Mouse (Mus musculus) ZHBTc4 (cell line): ENCODE measurements around the gene Zfhx3.

Experiments
- DNase-seq: peaks from one replicate; pipeline ENCODE4 v3.0.0-alpha.2; 2011; ENCODE audit warnings: low read depth, low spot score

Zfhx3 gene

GRCm38 (mm10) chr8:108017727-108018126, 75.3 kb downstream of the Zfhx3 start:
- no peak for DNase-seq

GRCm38 (mm10) chr8:108019651-108020050, 77.2 kb downstream of the Zfhx3 start:
- DNase-seq = no peak

- DNase-seq = peak; percentile 12
These were observed 80.0 kb downstream of the Zfhx3 start for GRCm38 (mm10) chr8:108022404-108022803.

GRCm38 (mm10) chr8:108024331-108024730, 81.9 kb downstream of the Zfhx3 start:
- DNase-seq = no peak

- DNase-seq = peak; percentile 70
These were observed 82.8 kb downstream of the Zfhx3 start for GRCm38 (mm10) chr8:108025249-108025648.

GRCm38 (mm10) chr8:108026557-108027440, 84.4 kb downstream of the Zfhx3 start:
- no peak for DNase-seq

GRCm38 (mm10) chr8:108027561-108028025, 85.1 kb downstream of the Zfhx3 start:
- DNase-seq = peak; percentile 14

GRCm38 (mm10) chr8:108028440-108028839, 86.0 kb downstream of the Zfhx3 start:
- DNase-seq = peak; percentile 28

- DNase-seq = no peak
These were observed 88.7 kb downstream of the Zfhx3 start for GRCm38 (mm10) chr8:108031159-108031558.

GRCm38 (mm10) chr8:108034070-108034469, 91.6 kb downstream of the Zfhx3 start:
- no peak for DNase-seq

- DNase-seq = no peak
These were observed 92.3 kb downstream of the Zfhx3 start for GRCm38 (mm10) chr8:108034726-108035125.

- no peak for DNase-seq
These were observed 101.2 kb downstream of the Zfhx3 start for GRCm38 (mm10) chr8:108043618-108044017.

GRCm38 (mm10) chr8:108044185-108044584, 101.7 kb downstream of the Zfhx3 start:
- no peak for DNase-seq

- no peak for DNase-seq
These were observed 113.8 kb downstream of the Zfhx3 start for GRCm38 (mm10) chr8:108056241-108056640.

- no peak for DNase-seq
These were observed 119.5 kb downstream of the Zfhx3 start for GRCm38 (mm10) chr8:108061972-108062371.

- no peak for DNase-seq
These were observed 124.7 kb downstream of the Zfhx3 start for GRCm38 (mm10) chr8:108067111-108067510.

- no peak for DNase-seq
These were observed 125.8 kb downstream of the Zfhx3 start for GRCm38 (mm10) chr8:108068195-108068594.

- no peak for DNase-seq
These were observed 128.0 kb downstream of the Zfhx3 start for GRCm38 (mm10) chr8:108070438-108070837.

- no peak for DNase-seq
These were observed 129.8 kb downstream of the Zfhx3 start for GRCm38 (mm10) chr8:108072126-108072746.

- no peak for DNase-seq
These were observed 130.4 kb downstream of the Zfhx3 start for GRCm38 (mm10) chr8:108072853-108073252.

GRCm38 (mm10) chr8:108075176-108075575, 132.7 kb downstream of the Zfhx3 start:
- no peak for DNase-seq

- DNase-seq = no peak
These were observed 136.3 kb downstream of the Zfhx3 start for GRCm38 (mm10) chr8:108078726-108079125.

GRCm38 (mm10) chr8:108086913-108087312, 144.5 kb downstream of the Zfhx3 start:
- no peak for DNase-seq
